Mouse (Mus musculus) forebrain, embryonic 13.5 days (tissue): ENCODE data around the gene D2hgdh. TPM values are rescaled to one million over a fixed set of nuclear protein-coding genes. Genes with fewer than 3 reads are reported as not detected.
A peak's percentile ranks its signal among the peaks of the same experiment; 100 is the strongest.
"Not testable (repeated sequence)": the region's sequence is repeated elsewhere in the genome, so short reads cannot be mapped to it uniquely, and the experiment has no call there.

Source experiments
- ATAC-seq: fragments of 200-750 bp; cut with Nextera tagmentation; 2 replicates; pipeline ENCODE4 v1.8.0; 2017
- H3K27ac ChIP-seq: fragments of 300-500 bp; sonication (generic); 2 replicates; pipeline ENCODE4 v1.5.1; 2015; ENCODE audit warnings: inconsistent platforms, mild to moderate bottlenecking, moderate library complexity
- H3K27me3 ChIP-seq: fragments of 300-500 bp; sonication (generic); 2 replicates; pipeline ENCODE4 v1.6.1; 2015; ENCODE audit warnings: mild to moderate bottlenecking, inconsistent platforms
- H3K36me3 ChIP-seq: fragments of 300-500 bp; sonication (generic); 2 replicates; pipeline ENCODE4 v1.6.1; 2015; ENCODE audit warnings: mild to moderate bottlenecking, inconsistent platforms; ENCODE audit not compliant: poor library complexity, severe bottlenecking
- H3K4me1 ChIP-seq: fragments of 300-500 bp; sonication (generic); 2 replicates; pipeline ENCODE4 v1.6.1; 2015; ENCODE audit warnings: inconsistent platforms
- H3K4me2 ChIP-seq: fragments of 300-500 bp; sonication (generic); 2 replicates; pipeline ENCODE4 v1.6.1; 2015; ENCODE audit warnings: inconsistent platforms, mild to moderate bottlenecking, moderate library complexity
- H3K4me3 ChIP-seq: fragments of 300-500 bp; sonication (generic); 2 replicates; pipeline ENCODE4 v1.5.1; 2015; ENCODE audit warnings: mild to moderate bottlenecking, inconsistent platforms
- H3K9ac ChIP-seq: fragments of 300-500 bp; sonication (generic); 2 replicates; pipeline ENCODE4 v1.6.1; 2015; ENCODE audit warnings: mild to moderate bottlenecking, inconsistent platforms
- H3K9me3 ChIP-seq: fragments of 300-500 bp; sonication (generic); replicated peaks from 2 replicates; pipeline ENCODE4 v1.6.1; 2016; ENCODE audit warnings: inconsistent platforms
- WGBS: fragments of 180-500 bp; shearing (Covaris S2); methylation state at CpG from one replicate; pipeline ENCODE4 v1.1.7; 2015; 5-methylcytosine and 5-hydroxymethylcytosine counted together
- polyA plus RNA-seq: library from polyadenylated mRNA; unstranded; fragments of >200 nt; fragmentation: Nextera tagmentation; extraction: Ambion mirVana; gene quantifications from 2 replicates; pipeline ENCODE4 v1.2.1, GENCODE M21; 2015

Gene D2hgdh
- polyA plus RNA-seq, 1 experiment from 2014 or later, result 15.0 TPM

DNA sequence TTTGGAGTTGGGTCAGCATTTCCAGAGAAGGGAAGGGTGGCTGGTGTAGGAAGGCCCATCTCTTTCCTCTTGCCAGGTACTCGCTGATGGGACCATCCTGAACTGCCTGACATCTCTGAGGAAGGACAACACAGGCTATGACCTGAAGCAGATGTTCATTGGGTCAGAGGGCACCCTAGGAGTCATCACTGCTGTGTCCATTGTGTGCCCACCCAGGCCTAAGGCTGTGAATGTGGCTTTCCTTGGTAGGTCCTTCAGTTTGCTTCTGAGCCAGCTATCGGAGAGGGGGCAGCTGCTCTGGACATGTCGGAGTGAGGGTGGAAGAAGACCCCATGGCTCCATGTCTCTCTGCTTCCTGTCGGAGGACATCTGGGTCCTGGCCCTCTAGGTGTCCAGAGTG lies 10.5 kb downstream of the D2hgdh start:
- Histone ChIP-seq H3K9ac (no peak overlapping the region), H3K4me1 (no peaks in the 10 kb centered on the region), H3K27me3 (no peaks in the 10 kb centered on the region), H3K4me3 (no peak overlapping the region), H3K4me2 (no peak overlapping the region), H3K36me3 (peaks cover 23% of the 10 kb centered on the region), H3K27ac (no peak overlapping the region), H3K9me3 (no peaks in the 10 kb centered on the region)
- no peak for ATAC-seq
- WGBS, result 93% methylated on average over 4 of the region's 4 CpGs

DNA sequence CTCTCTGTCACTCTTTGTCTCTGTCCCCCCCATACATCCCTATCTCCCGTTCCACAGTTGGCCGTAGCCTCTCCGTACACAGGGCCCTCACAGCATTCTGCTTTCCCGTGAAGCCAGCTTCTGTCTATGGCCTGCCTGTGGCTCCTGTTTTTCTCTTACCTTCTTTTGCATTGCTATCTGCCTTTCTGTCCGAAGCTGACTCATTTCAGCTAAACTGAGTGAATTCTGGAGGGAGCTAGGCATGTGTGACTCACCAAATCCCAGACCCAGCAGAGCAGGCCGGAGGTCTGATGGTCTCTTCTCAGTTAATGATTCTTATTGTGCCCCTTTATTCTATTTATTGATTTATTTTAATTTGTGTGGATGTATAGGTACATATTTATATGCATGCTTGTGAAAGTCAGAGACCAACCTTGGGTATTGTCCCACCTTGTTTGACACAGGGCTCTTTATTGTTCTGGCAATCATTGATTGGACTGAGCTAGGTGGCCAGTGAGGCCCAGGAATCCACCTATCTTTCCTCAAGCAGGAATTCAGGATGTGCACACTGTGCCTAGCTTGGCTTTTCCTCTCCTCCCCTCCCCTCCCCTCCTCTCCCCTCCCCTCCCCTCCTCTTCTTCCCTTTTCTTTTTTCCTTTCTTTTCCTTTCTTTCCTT lies 11.3 kb downstream of the D2hgdh start:
- Histone ChIP-seq H3K4me1 (no peaks in the 10 kb centered on the region), H3K9me3 (no peaks in the 10 kb centered on the region), H3K27me3 (no peaks in the 10 kb centered on the region), H3K27ac (no peak overlapping the region), H3K36me3 (peaks cover 23% of the 10 kb centered on the region), H3K9ac (no peak overlapping the region), H3K4me3 (no peak overlapping the region), H3K4me2 (no peak overlapping the region)
- 91% methylated on average over 6 of the region's 6 CpGs for WGBS
- no peak for ATAC-seq

DNA sequence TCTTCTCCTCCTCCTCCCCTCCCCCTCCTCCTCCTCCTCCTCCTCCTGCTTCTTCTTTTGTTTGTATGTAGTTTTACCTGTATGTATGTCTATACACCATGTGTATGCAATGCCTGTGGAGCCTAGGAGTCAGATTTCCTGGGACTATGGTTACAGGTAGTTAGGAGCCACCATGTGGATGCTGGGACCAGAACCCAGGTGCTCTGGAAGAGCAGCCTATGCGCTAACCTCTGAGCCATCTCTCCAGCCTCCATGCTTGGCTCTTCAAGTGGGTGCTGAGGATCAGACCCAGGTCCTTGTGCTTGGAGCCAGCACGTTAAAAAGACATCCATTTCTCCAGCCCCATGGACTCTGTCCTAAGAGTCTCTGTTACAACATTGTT lies 11.8 kb downstream of the D2hgdh start:
- H3K4me3 ChIP-seq, result no peak overlapping the region
- ATAC-seq, result no peak
- no peaks in the 10 kb centered on the region for H3K9me3 ChIP-seq
- 89% methylated on average over 2 of the region's 2 CpGs for WGBS
- H3K27me3 ChIP-seq, result no peaks in the 10 kb centered on the region
- no peaks in the 10 kb centered on the region for H3K4me1 ChIP-seq
- H3K9ac ChIP-seq, result no peak overlapping the region
- no peak overlapping the region for H3K4me2 ChIP-seq
- no peak overlapping the region for H3K27ac ChIP-seq
- H3K36me3 ChIP-seq, result peaks cover 23% of the 10 kb centered on the region

DNA sequence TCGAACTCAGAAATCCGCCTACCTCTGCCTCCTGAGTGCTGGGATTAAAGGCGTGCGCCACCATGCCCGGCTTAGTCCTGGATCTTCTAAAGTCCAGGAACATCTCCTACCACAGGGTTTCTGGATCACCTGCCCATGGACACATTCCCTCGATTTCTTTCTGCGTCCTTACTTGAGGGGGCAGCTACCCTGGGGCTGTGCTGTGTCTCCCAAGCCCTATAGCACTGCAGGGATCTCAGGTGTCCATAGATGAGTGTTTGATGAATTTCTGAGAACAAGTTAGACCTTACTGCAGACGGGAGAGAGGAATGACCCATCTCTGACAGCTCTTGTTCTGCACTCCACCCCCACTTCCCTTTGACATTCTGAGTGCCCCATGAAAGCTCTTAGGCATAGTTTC lies 12.6 kb downstream of the D2hgdh start:
- H3K9me3 ChIP-seq, result no peaks in the 10 kb centered on the region
- H3K27ac ChIP-seq, result no peak overlapping the region
- no peak overlapping the region for H3K4me3 ChIP-seq
- ATAC-seq, result no peak
- H3K27me3 ChIP-seq, result no peaks in the 10 kb centered on the region
- H3K36me3 ChIP-seq, result peaks cover 23% of the 10 kb centered on the region
- no peak overlapping the region for H3K4me2 ChIP-seq
- no peak overlapping the region for H3K9ac ChIP-seq
- H3K4me1 ChIP-seq, result no peaks in the 10 kb centered on the region
- WGBS, result 95% methylated on average over 8 of the region's 8 CpGs

DNA sequence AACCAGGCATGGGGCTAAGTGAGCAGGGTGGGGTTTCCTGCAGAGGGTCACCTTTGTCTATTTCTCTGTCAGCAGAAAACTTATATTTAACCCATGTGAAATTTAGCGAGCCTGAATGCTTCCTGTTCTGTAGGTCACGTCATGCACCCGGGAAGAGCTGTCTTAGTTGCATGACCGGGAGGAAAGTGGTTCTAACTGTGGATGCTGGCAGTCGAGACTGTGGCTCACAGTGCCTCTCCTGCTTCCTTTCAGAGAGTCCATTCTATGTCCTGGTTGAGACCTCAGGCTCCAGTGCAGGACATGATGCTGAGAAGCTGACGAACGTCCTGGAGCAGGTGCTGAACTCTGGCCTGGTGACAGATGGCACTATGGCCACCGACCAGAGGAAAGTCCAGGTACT lies 13.9 kb downstream of the D2hgdh start:
- not testable (repeated sequence) for ATAC-seq, H3K4me3 ChIP-seq
- 92% methylated on average over 8 of the region's 8 CpGs for WGBS

DNA sequence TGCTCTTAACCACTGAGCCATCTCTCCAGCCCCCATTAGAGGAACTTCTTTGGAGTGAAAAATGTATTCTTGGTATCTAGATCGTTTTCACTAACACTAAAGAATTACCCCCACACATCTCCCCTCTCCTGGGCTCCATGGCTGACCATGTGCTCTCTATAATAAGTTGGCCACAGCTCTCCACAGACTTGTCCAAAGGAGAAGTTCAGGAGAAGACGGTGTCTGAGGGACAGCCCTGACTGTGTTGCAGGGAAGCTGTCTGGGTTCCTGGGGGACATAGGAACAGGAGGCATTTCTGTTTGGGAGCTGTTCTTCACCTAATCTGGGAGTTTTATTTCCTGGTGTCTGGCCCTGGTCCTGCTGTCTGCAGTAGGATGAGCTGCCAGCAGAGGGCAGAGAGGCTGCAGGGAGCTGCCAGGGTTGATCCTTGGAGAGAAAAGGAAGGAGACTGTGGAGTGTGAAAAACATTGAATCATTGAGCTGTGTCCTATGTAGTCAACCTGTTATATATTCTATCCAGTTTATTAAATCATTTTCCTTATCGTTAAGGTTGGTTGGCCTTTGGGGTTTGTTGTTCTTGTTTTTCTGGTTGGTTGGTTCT lies 21.2 kb downstream of the D2hgdh start:
- not testable (repeated sequence) for H3K9me3 ChIP-seq, H3K9ac ChIP-seq, H3K27ac ChIP-seq, H3K4me3 ChIP-seq, H3K4me1 ChIP-seq, H3K36me3 ChIP-seq, H3K4me2 ChIP-seq, H3K27me3 ChIP-seq
- ATAC-seq, result peak; percentile 59; the same call in 1 of the 2 replicates
- 61% methylated on average over 2 of the region's 3 CpGs for WGBS

More for the DNA sequence above, 13.9 kb downstream of the D2hgdh start:
- H3K9ac ChIP-seq, H3K27ac ChIP-seq, H3K27me3 ChIP-seq, H3K9me3 ChIP-seq, H3K4me1 ChIP-seq, H3K4me2 ChIP-seq: not testable (repeated sequence)
- H3K36me3 ChIP-seq, result peaks cover 23% of the 10 kb centered on the region

DNA sequence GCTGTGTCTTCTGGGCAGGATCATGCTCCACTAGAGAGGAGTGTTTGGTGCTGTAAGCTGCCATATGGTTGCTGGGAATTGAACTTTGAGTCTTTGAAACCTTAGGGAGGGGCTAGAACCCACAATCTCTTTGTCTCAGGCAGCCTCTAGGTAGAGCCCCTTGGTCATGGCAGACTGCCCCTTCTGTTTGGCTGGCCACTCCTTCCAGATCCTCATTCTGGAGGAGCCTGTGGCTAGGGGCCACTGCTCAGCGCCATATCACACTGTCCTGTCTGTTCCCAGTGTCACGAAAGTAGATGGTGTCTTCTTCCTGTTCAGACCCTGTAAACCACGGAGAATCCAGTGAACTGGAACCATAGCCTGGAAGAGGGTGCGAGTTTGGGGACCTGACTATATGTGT lies 31.1 kb downstream of the D2hgdh start:
- H3K4me1 ChIP-seq, ATAC-seq, H3K9me3 ChIP-seq, H3K27me3 ChIP-seq, H3K9ac ChIP-seq, H3K27ac ChIP-seq, H3K36me3 ChIP-seq, H3K4me3 ChIP-seq, H3K4me2 ChIP-seq: not testable (repeated sequence)
- WGBS, result 90% methylated on average over 4 of the region's 4 CpGs

DNA sequence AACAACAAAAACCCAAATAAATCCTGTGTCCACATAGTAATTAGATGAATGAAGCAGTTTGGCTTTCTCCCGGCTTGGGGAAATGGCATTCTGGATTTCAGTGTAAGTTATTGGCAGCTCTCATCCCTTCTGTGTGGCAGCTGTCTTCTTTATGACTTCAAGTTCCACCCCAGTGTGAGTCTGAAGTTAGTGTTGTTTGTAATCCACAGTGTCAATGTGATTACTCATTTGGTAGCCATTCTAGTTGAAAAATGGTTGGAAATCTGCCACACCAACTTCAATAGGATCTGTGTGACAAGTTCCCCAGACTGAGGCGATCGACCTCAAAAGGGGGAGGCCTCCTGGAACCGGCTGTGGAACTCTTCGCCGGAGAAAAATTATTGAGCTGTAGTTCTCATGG lies 32.7 kb downstream of the D2hgdh start:
- H3K27me3 ChIP-seq, result no peaks in the 10 kb centered on the region
- no peaks in the 10 kb centered on the region for H3K4me1 ChIP-seq
- no peak overlapping the region for H3K4me3 ChIP-seq
- no peaks in the 10 kb centered on the region for H3K9me3 ChIP-seq
- WGBS, result 49% methylated on average over 6 of the region's 6 CpGs
- H3K9ac ChIP-seq, result no peak overlapping the region
- no peak overlapping the region for H3K27ac ChIP-seq
- H3K36me3 ChIP-seq, result no peaks in the 10 kb centered on the region
- ATAC-seq, result 0 out of 2 replicates have a peak, but pooled peaks have one; percentile 48
- no peak overlapping the region for H3K4me2 ChIP-seq

DNA sequence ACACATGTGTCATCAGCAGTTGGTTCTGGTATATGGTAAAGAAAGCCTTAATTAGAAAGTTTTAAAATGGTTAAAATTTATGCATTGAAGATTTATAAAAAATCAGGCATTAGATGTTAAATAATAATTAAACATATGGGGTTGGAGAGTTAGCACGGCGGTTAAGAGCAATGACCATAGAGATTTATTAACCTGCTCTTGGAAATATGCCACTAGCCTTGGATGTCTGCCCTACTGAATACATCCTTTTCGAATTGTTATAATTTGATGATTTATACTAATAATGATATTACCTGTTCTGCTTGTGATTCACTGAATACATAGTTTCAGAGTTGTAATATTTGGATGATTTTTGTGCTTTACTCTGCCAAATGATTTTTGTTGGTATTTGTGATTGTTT lies 33.3 kb downstream of the D2hgdh start:
- WGBS, result 88% methylated on average over 3 of the region's 3 CpGs
- H3K27me3 ChIP-seq, result no peaks in the 10 kb centered on the region
- H3K27ac ChIP-seq, result no peak overlapping the region

DNA sequence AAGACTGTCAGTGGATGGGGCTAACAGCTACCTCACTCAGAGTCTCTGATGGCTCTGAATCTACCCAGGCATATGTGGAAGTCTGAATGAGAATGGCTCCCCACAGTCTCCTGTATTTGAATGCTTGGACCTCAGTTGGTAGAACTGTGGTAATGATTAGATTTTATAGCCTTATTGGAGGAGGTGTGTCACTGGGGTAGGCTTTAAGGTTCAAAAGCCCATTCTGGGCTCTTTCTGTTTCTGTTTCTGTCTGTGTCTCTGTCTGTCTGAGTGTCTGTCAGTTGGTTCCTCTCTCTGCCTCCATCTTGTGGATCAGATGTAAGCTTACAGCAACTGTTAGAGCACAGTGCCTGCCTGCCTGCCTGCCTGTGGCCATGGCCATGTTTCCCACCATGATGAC lies 34.9 kb downstream of the D2hgdh start:
- Histone ChIP-seq H3K27ac (no peak overlapping the region), H3K4me3 (no peak overlapping the region), H3K4me2 (no peak overlapping the region)

More for the DNA sequence above, 33.3 kb downstream of the D2hgdh start:
- Histone ChIP-seq H3K4me1 (no peaks in the 10 kb centered on the region), H3K36me3 (no peaks in the 10 kb centered on the region), H3K4me3 (no peak overlapping the region), H3K9me3 (no peaks in the 10 kb centered on the region), H3K9ac (no peak overlapping the region), H3K4me2 (no peak overlapping the region)
- no peak for ATAC-seq

DNA sequence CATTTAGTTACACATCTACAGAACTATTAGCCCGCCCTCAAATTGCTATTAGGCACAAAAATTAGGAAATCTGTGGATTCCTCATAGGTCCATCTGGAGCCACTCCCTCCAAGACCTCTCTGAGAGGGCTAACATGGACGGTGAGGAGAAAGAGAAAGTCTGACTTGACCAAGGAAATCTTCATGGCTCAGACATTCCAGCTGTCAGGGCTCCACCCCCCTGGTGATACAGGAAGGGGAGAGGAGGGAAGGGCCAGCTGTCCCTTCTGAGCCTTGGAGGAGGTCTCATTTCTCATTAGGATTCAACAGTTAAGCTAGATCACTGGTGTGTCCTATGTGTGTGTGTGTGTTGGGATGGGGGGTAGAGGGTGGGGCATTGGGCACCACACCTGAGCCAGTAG lies 36.3 kb downstream of the D2hgdh start, which contains the start of gene Gal3st2:
TSS of gene Gal3st2 (plus strand) at position 259 of the 400 bp plus-strand sequence.
- 67% methylated on average over 2 of the region's 2 CpGs for WGBS
- not testable (repeated sequence) for ATAC-seq, H3K9ac ChIP-seq

More for the DNA sequence above, 34.9 kb downstream of the D2hgdh start:
- Histone ChIP-seq H3K4me1 (no peaks in the 10 kb centered on the region), H3K36me3 (no peaks in the 10 kb centered on the region), H3K9ac (no peak overlapping the region), H3K27me3 (no peaks in the 10 kb centered on the region), H3K9me3 (no peaks in the 10 kb centered on the region)
- ATAC-seq, result no peak

DNA sequence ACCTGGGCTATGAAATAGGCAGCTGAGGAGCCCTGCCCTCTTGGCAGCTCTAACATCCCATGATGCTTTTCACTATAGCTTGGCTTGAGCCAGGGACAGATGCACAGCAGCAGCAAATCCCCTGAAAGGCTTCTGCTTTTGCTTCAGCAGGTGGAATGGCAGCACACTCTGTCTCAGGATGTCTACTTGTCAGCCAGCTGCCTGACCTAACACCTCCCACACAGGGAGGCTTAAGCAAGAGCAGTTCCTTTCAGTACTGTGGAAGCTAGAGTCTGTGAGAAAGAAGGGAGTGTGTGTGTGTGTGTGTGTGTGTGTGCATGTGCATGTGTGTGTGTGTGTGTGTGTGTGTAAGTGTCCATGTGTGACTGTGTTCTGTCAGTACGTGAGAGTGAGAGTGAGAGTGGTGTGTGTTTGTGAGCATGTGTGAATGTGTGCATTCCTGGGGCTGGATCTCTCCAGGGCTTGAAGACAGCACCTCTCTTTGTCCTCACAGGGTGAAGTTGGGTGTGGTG lies 46.9 kb downstream of the D2hgdh start:
- H3K4me3 ChIP-seq, H3K9me3 ChIP-seq, H3K9ac ChIP-seq, ATAC-seq, H3K4me2 ChIP-seq, H3K27ac ChIP-seq, H3K4me1 ChIP-seq, H3K27me3 ChIP-seq, H3K36me3 ChIP-seq: not testable (repeated sequence)
- 80% methylated on average over 1 of the region's 1 CpGs for WGBS

More for the DNA sequence above, 36.3 kb downstream of the D2hgdh start, which contains the start of gene Gal3st2:
- not testable (repeated sequence) for H3K27ac ChIP-seq, H3K27me3 ChIP-seq, H3K4me1 ChIP-seq, H3K9me3 ChIP-seq, H3K36me3 ChIP-seq, H3K4me2 ChIP-seq, H3K4me3 ChIP-seq

DNA sequence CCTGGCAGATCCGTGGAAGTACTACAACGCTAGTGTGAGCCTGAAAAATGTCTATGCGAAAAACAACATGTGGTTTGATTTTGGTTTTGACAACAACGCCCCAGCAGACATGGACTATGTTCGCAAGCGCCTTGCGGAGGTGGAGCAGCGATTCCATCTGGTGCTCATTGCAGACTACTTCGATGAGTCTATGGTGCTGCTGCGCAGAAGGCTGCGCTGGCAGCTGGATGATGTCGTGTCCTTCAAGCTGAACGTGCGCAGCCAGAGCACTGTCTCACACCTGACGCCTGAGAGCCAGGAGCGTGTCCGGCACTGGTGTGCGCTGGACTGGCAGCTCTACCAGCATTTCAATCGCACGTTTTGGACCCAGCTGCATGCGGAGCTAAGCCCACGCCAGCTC lies 49.7 kb downstream of the D2hgdh start:
- 96% methylated on average over 18 of the region's 22 CpGs for WGBS
- H3K4me2 ChIP-seq, H3K27ac ChIP-seq, H3K27me3 ChIP-seq, H3K9ac ChIP-seq, H3K4me3 ChIP-seq, H3K4me1 ChIP-seq, ATAC-seq, H3K36me3 ChIP-seq, H3K9me3 ChIP-seq: not testable (repeated sequence)
